Mouse (Mus musculus): ENCODE results near the gene Tlx2. TPM values are rescaled to one million over a fixed set of nuclear protein-coding genes. Genes with fewer than 3 reads are reported as not detected.

Gene Tlx2
- total RNA-seq, 2 experiments from 2014 or later = not detected

GRCm38 (mm10) chr6:83098411-83098810 is 28.3 kb upstream of the Tlx2 start:
- intact Hi-C loops (cut with DNase I; ENCODE audit: low total_unique reads) = no loop called here
- no peak for DNase-seq

- no peak for DNase-seq
- intact Hi-C loops (cut with DNase I; ENCODE audit: low total_unique reads) = no loop called here
Observed at GRCm38 (mm10) chr6:83095968-83096367, 25.9 kb upstream of the Tlx2 start.

GRCm38 (mm10) chr6:83092416-83093127 is 22.5 kb upstream of the Tlx2 start:
- no peak for DNase-seq
- intact Hi-C loops (cut with DNase I; ENCODE audit: low total_unique reads) = no loop called here

- no peak for DNase-seq
- intact Hi-C loops (cut with DNase I; ENCODE audit: low total_unique reads) = no loop called here
Observed at GRCm38 (mm10) chr6:83087926-83088260, 17.8 kb upstream of the Tlx2 start.

GRCm38 (mm10) chr6:83087205-83087925 is 17.3 kb upstream of the Tlx2 start:
- DNase-seq = peak; percentile 58
- intact Hi-C loops (cut with DNase I; ENCODE audit: low total_unique reads) = no loop called here

GRCm38 (mm10) chr6:83086121-83087035 is 16.3 kb upstream of the Tlx2 start, which contains the start of gene Lbx2:
Gene Lbx2, plus strand, starts transcription at chr6:83086367.
- no peak for DNase-seq
- intact Hi-C loops (cut with DNase I; ENCODE audit: low total_unique reads) = no loop called here

GRCm38 (mm10) chr6:83084477-83084876 is 14.4 kb upstream of the Tlx2 start:
- DNase-seq = no peak
- intact Hi-C loops (cut with DNase I; ENCODE audit: low total_unique reads) = no loop called here

- intact Hi-C loops (cut with DNase I; ENCODE audit: low total_unique reads) = no loop called here
- no peak for DNase-seq
Observed at GRCm38 (mm10) chr6:83083497-83083896, 13.4 kb upstream of the Tlx2 start.

GRCm38 (mm10) chr6:83080210-83080609 is 10.1 kb upstream of the Tlx2 start:
- intact Hi-C loops (cut with DNase I; ENCODE audit: low total_unique reads) = no loop called here

GRCm38 (mm10) chr6:83078324-83078858 is 8.3 kb upstream of the Tlx2 start:
- intact Hi-C loops (cut with DNase I; ENCODE audit: low total_unique reads) = no loop called here
- DNase-seq = peak; percentile 99

More at GRCm38 (mm10) chr6:83080210-83080609, 10.1 kb upstream of the Tlx2 start:
- no peak for DNase-seq

GRCm38 (mm10) chr6:83077630-83078323 is 7.7 kb upstream of the Tlx2 start, which contains the start of gene Pcgf1:
Gene Pcgf1, plus strand, starts transcription at chr6:83077869.
- intact Hi-C loops (cut with DNase I; ENCODE audit: low total_unique reads) = no loop called here
- DNase-seq = peak; percentile 38

GRCm38 (mm10) chr6:83074979-83075378 is 4.9 kb upstream of the Tlx2 start:
- intact Hi-C loops (cut with DNase I; ENCODE audit: low total_unique reads) = no loop called here
- no peak for DNase-seq

GRCm38 (mm10) chr6:83071220-83071619 is 1.1 kb upstream of the Tlx2 start:
- intact Hi-C loops (cut with DNase I; ENCODE audit: low total_unique reads) = no loop called here

GRCm38 (mm10) chr6:83070311-83071219 is 472 bp upstream of the Tlx2 start:
- DNase-seq = no peak

More at GRCm38 (mm10) chr6:83071220-83071619, 1.1 kb upstream of the Tlx2 start:
- DNase-seq = no peak

GRCm38 (mm10) chr6:83069488-83070246 is 426 bp downstream of the Tlx2 start:
- no peak for DNase-seq

More at GRCm38 (mm10) chr6:83070311-83071219, 472 bp upstream of the Tlx2 start:
- intact Hi-C loops (cut with DNase I; ENCODE audit: low total_unique reads) = no loop called here

GRCm38 (mm10) chr6:83068706-83069487 is 1.2 kb downstream of the Tlx2 start:
- DNase-seq = no peak
- intact Hi-C loops (cut with DNase I; ENCODE audit: low total_unique reads) = no loop called here

More at GRCm38 (mm10) chr6:83069488-83070246, 426 bp downstream of the Tlx2 start:
- intact Hi-C loops (cut with DNase I; ENCODE audit: low total_unique reads) = no loop called here
